Mouse (Mus musculus): ENCODE results near the gene Akap2.

DNA sequence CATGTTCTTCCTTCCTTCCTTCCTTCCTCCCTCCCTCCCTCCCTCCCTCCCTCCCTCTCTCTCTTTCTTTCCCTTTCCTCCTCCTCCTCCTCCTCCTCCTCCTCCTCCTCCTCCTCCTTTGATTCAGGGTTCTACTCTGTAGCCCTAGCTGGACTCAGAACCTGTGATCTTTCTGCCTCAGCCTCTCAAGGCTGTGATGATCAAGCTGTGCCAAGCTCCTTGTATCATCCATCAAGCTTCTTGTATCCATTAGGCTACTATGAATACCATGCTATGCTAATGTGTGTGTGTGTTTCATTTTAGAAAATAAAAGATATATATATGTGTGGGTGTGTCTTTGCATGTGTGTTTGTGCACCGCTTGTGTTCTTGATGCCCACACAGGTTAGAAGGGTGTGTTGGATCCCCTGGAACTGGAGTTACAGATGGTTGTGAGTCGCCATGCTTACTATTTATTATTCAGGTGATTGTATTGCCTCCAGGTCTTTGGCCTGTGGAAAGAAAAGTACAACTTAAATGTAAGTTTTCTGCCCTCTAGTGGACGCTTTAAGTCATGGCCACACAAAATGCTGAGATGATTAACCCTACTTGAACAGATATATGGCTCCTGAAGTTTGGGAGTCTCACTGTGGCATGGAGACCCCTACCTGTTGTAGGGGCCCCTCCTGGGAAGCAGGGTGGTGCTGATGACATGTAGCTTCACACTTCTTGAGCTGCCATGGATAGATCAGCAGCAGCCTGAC is 210.2 kb downstream of the Akap2 start:
- TF ChIP-seq CTCF (IDR thresholded peaks at IDR 0.05; ENCODE audit: extremely low read depth, insufficient read depth, low read length) (peak; percentile 35; the same call in 1 of the 2 replicates), POLR2A (IDR thresholded peaks at IDR 0.05; ENCODE audit: extremely low read depth, insufficient read depth, low read length) (no peak)

Data from cortical plate, adult 2 months (tissue).